Comparison of ENCODE assay signal across 28 mouse cellular contexts in the genomic region with DNA sequence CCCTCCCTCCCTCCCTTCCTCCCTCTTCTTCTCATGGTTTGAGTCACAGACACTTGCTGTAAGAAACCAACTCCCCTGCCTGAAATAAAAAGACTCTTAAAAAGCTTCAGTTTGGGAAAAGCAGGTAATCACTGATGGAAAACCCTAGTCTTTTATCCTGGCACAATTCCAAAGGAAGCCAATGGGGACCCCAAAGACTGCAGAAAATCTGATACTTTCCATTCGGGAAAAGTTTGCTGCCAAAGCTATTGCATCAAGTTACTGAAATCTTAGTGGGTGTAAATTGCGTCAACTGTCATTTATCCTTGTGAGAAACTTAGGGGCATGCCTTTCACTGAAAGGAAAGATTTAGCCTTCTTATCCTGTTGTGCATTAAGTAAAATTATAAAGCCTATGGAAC.
"Had no signal": no experiment of that assay in that cellular context is flagged by ENCODE, and none has a peak within 500 bp of the region (broad histone marks: within the 10 kb centered on the region; RNA-seq: fewer than 3 reads in every experiment).

No protein-coding gene starts in this region.

- ATAC-seq: forebrain, embryonic 13.5 days; forebrain, embryonic 14.5 days; forebrain, embryonic 15.5 days; forebrain, embryonic 16.5 days; forebrain, postnatal 0 days had no signal

- H3K4me2 ChIP-seq: embryonic facial prominence, embryonic 12.5 days; embryonic facial prominence, embryonic 13.5 days; embryonic facial prominence, embryonic 15.5 days; forebrain, embryonic 12.5 days; forebrain, embryonic 13.5 days; forebrain, embryonic 15.5 days had no signal

- H3K27ac ChIP-seq: embryonic facial prominence, embryonic 12.5 days; embryonic facial prominence, embryonic 13.5 days; embryonic facial prominence, embryonic 15.5 days; forebrain, embryonic 10.5 days; forebrain, embryonic 12.5 days; forebrain, embryonic 13.5 days; forebrain, embryonic 15.5 days; gastrocnemius, adult 2 months; heart, adult 2 months had no signal

- DNase-seq: cerebellum, adult 2 months; cerebellum, adult 8-10 months; cerebellum, adult 9-10 months; cerebellum, adult 9-11 months; cerebellum, postnatal 10 days; cerebellum, postnatal 14 days; cerebellum, postnatal 25 days; cerebellum, postnatal 36 days; embryo, embryonic 11 days; forebrain, postnatal 0 days; gastrocnemius, adult 2 months; gastrocnemius, postnatal 10 days; gastrocnemius, postnatal 14 days; gastrocnemius, postnatal 25 days; gastrocnemius, postnatal 36 days; heart, adult 11 months; heart, adult 18-20 months; heart, adult 2 months had no signal

- H3K9ac ChIP-seq: embryonic facial prominence, embryonic 12.5 days; embryonic facial prominence, embryonic 13.5 days; embryonic facial prominence, embryonic 15.5 days; forebrain, embryonic 12.5 days; forebrain, embryonic 13.5 days; forebrain, embryonic 15.5 days; forebrain, postnatal 0 days had no signal

- H3K27me3 ChIP-seq: embryonic facial prominence, embryonic 12.5 days; embryonic facial prominence, embryonic 13.5 days; embryonic facial prominence, embryonic 15.5 days; forebrain, embryonic 12.5 days; forebrain, embryonic 13.5 days; forebrain, embryonic 15.5 days had no signal

- H3K4me3 ChIP-seq: embryonic facial prominence, embryonic 12.5 days; embryonic facial prominence, embryonic 13.5 days; embryonic facial prominence, embryonic 15.5 days; erythroblast, embryonic 14.5 days; forebrain, embryonic 10.5 days; forebrain, embryonic 12.5 days; forebrain, embryonic 13.5 days; forebrain, embryonic 15.5 days; gastrocnemius, adult 2 months; heart, adult 2 months had no signal

- H3K9me3 ChIP-seq: embryonic facial prominence, embryonic 12.5 days; embryonic facial prominence, embryonic 13.5 days; embryonic facial prominence, embryonic 15.5 days; forebrain, embryonic 10.5 days; forebrain, embryonic 12.5 days; forebrain, embryonic 13.5 days; forebrain, embryonic 15.5 days had no signal

- H3K4me1 ChIP-seq: embryonic facial prominence, embryonic 13.5 days; embryonic facial prominence, embryonic 15.5 days; forebrain, embryonic 10.5 days; forebrain, embryonic 12.5 days; forebrain, embryonic 13.5 days; forebrain, embryonic 15.5 days had no signal

- H3K36me3 ChIP-seq: embryonic facial prominence, embryonic 12.5 days; embryonic facial prominence, embryonic 13.5 days; embryonic facial prominence, embryonic 15.5 days; forebrain, embryonic 10.5 days; forebrain, embryonic 12.5 days; forebrain, embryonic 15.5 days had no signal
